Mouse (Mus musculus) brain, embryonic 14.5 days (tissue): ENCODE measurements at regions not wholly inside any gene's neighbourhood (a gene's known extent, or its start where the extent isn't known, plus 50 kb on each side); places are given as distances from the start of the nearest gene placed in this dataset.

Experiments used
- CTCF ChIP-seq: fragments of 200-500 bp; IDR thresholded peaks from 2 replicates; pipeline ENCODE4 v1.5.1; 2012; ENCODE audit warnings: inconsistent platforms, mild to moderate bottlenecking, moderate library complexity, borderline replicate concordance; ENCODE audit not compliant: insufficient read depth, insufficient read length; ENCODE audit errors: extremely low read depth
- POLR2A ChIP-seq: fragments of 200-500 bp; IDR thresholded peaks from 2 replicates; pipeline ENCODE4 v1.6.1; 2012; ENCODE audit warnings: mild to moderate bottlenecking, inconsistent platforms, borderline replicate concordance; ENCODE audit not compliant: poor library complexity, insufficient read depth, insufficient read length, severe bottlenecking; ENCODE audit errors: extremely low read depth

- TF ChIP-seq POLR2A (no peak), CTCF (no peak)
These were observed 146.5 kb upstream of the Jag1 start for GRCm38 (mm10) chr2:137262911-137263310.
